20 mouse cellular contexts compared by ENCODE assay signal in the genomic region with DNA sequence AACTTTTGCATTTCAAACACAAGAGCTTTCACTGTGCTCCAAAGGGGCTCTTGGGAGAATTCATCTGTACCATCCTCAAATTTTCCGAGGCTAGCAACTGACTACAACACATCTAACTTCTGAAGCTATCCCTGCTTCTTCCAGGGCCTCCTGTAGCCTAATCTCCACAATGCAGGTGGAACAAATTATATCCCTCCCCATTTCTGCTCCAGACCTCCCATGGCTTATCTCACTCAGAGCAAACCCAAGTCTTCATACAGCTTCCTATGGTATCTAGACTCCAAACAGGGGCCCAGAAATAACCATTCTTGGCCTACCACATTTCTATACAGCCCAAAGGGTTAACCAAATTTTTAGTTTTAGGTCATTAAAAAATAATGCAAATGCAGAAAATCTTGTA. TPM values are rescaled to one million over a fixed set of nuclear protein-coding genes. Genes with fewer than 3 reads are reported as not detected.
A peak's percentile ranks its signal among the peaks of the same experiment; 100 is the strongest.
DNase-seq lines count a peak whose midpoint lies in the region; ATAC-seq and TF ChIP-seq lines count a peak whose summit lies in the region.
"Had no signal": no experiment of that assay in that cellular context is flagged by ENCODE, and none has a peak within 500 bp of the region (broad histone marks: within the 10 kb centered on the region; RNA-seq: fewer than 3 reads in every experiment).

No protein-coding gene starts in this region.

- peaks cover 13% of the 10 kb centered on the region for H3K4me1 ChIP-seq in stomach, embryonic 15.5 days
- peaks cover 5% of the 10 kb centered on the region for H3K4me1 ChIP-seq in stomach, postnatal 0 days (replicated peaks; ENCODE audit: control insufficient read depth, insufficient read depth)
- H3K4me1 ChIP-seq in liver, embryonic 14.5 days (replicated peaks; ENCODE audit: control insufficient read depth in 2 of 2, insufficient read depth in 2 of 2, low read length in 1 of 2) = peaks cover 33 to 49% of the 10 kb centered on the region in 2 experiments
- H3K4me1 ChIP-seq in hindbrain, embryonic 12.5 days = peaks cover 13% of the 10 kb centered on the region

- no peak overlapping the region for H3K4me3 ChIP-seq in stomach, embryonic 15.5 days (replicated peaks)
- H3K4me3 ChIP-seq in stomach, postnatal 0 days (ENCODE audit: low read depth, low read length) = no peak overlapping the region
- peak overlapping the region; percentile 57 to 73 for H3K4me3 ChIP-seq in liver, embryonic 14.5 days (ENCODE audit: insufficient read depth in 1 of 2, low read depth in 2 of 2, low read length in 2 of 2)
- no peak overlapping the region for H3K4me3 ChIP-seq in hindbrain, embryonic 12.5 days
- H3K4me3 ChIP-seq: gastrocnemius, adult 2 months; heart, embryonic 15.5 days; hindbrain, embryonic 10.5 days; left cerebral cortex, adult 2 months; limb, embryonic 10.5 days had no signal

- H3K27me3 ChIP-seq in stomach, embryonic 15.5 days (replicated peaks) = no peaks in the 10 kb centered on the region
- H3K27me3 ChIP-seq in stomach, postnatal 0 days (ENCODE audit: control insufficient read depth, insufficient read depth, low read length) = no peaks in the 10 kb centered on the region
- no peaks in the 10 kb centered on the region for H3K27me3 ChIP-seq in liver, embryonic 14.5 days (ENCODE audit: control insufficient read depth, insufficient read depth, low read length)
- no peaks in the 10 kb centered on the region for H3K27me3 ChIP-seq in hindbrain, embryonic 12.5 days
- H3K27me3 ChIP-seq: heart, embryonic 15.5 days had no signal

- 76% methylated on average over 1 of the region's 1 CpGs for WGBS in stomach, embryonic 15.5 days
- 77% methylated on average over 1 of the region's 1 CpGs for WGBS in stomach, postnatal 0 days
- WGBS in liver, embryonic 14.5 days (ENCODE audit: insufficient replicate concordance) = 18% methylated on average over 1 of the region's 1 CpGs
- whole genome bisulfite sequencing in hindbrain, embryonic 12.5 days = 94% methylated on average over 1 of the region's 1 CpGs

- TF ChIP-seq EP300 in stomach, postnatal 0 days (optimal IDR thresholded peaks at IDR 0.05) = no peak
- TF ChIP-seq EP300 in liver, embryonic 14.5 days (IDR thresholded peaks at IDR 0.05; ENCODE audit: low read depth) = peak; percentile 94

- no peak overlapping the region for H3K27ac ChIP-seq in stomach, embryonic 15.5 days
- no peak overlapping the region for H3K27ac ChIP-seq in stomach, postnatal 0 days (replicated peaks)
- peak overlapping the region; percentile 99 for H3K27ac ChIP-seq in liver, embryonic 14.5 days
- no peak overlapping the region for H3K27ac ChIP-seq in hindbrain, embryonic 12.5 days
- H3K27ac ChIP-seq: gastrocnemius, adult 2 months; heart, embryonic 15.5 days; hindbrain, embryonic 10.5 days; left cerebral cortex, adult 2 months; limb, embryonic 10.5 days had no signal

- ATAC-seq in stomach, embryonic 15.5 days (ENCODE audit: insufficient read depth, low FRiP score, low read depth) = peak; percentile 61; the same call in 1 of the 2 replicates
- no peak for ATAC-seq in stomach, postnatal 0 days (ENCODE audit: low FRiP score, low TSS enrichment)
- peak; percentile 69 for ATAC-seq in erythroblast, adult 5-6 weeks (replicated peaks; ENCODE audit: low FRiP score, poor library complexity, severe bottlenecking)
- ATAC-seq in liver, embryonic 14.5 days (ENCODE audit: insufficient read depth) = peak; percentile 75
- no peak for ATAC-seq in hindbrain, embryonic 12.5 days (ENCODE audit: low FRiP score)
- ATAC-seq: midbrain, embryonic 16.5 days had no signal

- no peak for DNase-seq in stomach, postnatal 0 days (ENCODE audit: low spot score)
- DNase-seq in liver, embryonic 14.5 days (ENCODE audit: low read depth in 3 of 3, low spot score in 3 of 3) = peak; percentile 87 to 88 (median 87)
- no peak for DNase-seq in kidney, postnatal 14 days
- DNase-seq in right cerebral cortex, postnatal 14 days = no peak
- DNase-seq: cerebellum, postnatal 14 days; gastrocnemius, adult 2 months; kidney, adult 9 months; kidney, postnatal 36 days; lung, adult 2 months had no signal

- no peak for TF ChIP-seq CTCF in stomach, postnatal 0 days (IDR thresholded peaks at IDR 0.05; ENCODE audit: low read depth)
- TF ChIP-seq CTCF in liver, embryonic 14.5 days (IDR thresholded peaks at IDR 0.05; ENCODE audit: low read depth) = no peak

- no peak overlapping the region for H3K4me2 ChIP-seq in stomach, embryonic 15.5 days
- H3K4me2 ChIP-seq in stomach, postnatal 0 days (replicated peaks; ENCODE audit: low read depth) = no peak overlapping the region
- H3K4me2 ChIP-seq in liver, embryonic 14.5 days (ENCODE audit: low read depth) = peak overlapping the region; percentile 99
- H3K4me2 ChIP-seq in hindbrain, embryonic 12.5 days (replicated peaks) = no peak overlapping the region
- H3K4me2 ChIP-seq: heart, embryonic 15.5 days had no signal

- no peaks in the 10 kb centered on the region for H3K9me3 ChIP-seq in stomach, embryonic 15.5 days
- no peaks in the 10 kb centered on the region for H3K9me3 ChIP-seq in stomach, postnatal 0 days (ENCODE audit: control insufficient read depth, low read length)
- H3K9me3 ChIP-seq in liver, embryonic 14.5 days (ENCODE audit: control insufficient read depth, low read length) = no peaks in the 10 kb centered on the region
- H3K9me3 ChIP-seq in hindbrain, embryonic 12.5 days (replicated peaks) = no peaks in the 10 kb centered on the region
- H3K9me3 ChIP-seq: heart, embryonic 15.5 days; hindbrain, embryonic 10.5 days; limb, embryonic 10.5 days had no signal

- no peaks in the 10 kb centered on the region for H3K36me3 ChIP-seq in stomach, embryonic 15.5 days
- H3K36me3 ChIP-seq in stomach, postnatal 0 days (ENCODE audit: control insufficient read depth, insufficient read depth, low read length) = no peaks in the 10 kb centered on the region
- H3K36me3 ChIP-seq in liver, embryonic 14.5 days (replicated peaks; ENCODE audit: control insufficient read depth, insufficient read depth, low read depth) = peaks cover 35% of the 10 kb centered on the region
- peaks cover 9% of the 10 kb centered on the region for H3K36me3 ChIP-seq in hindbrain, embryonic 12.5 days

- H3K9ac ChIP-seq in stomach, embryonic 15.5 days = no peak overlapping the region
- no peak overlapping the region for H3K9ac ChIP-seq in stomach, postnatal 0 days (ENCODE audit: low read length)
- H3K9ac ChIP-seq in liver, embryonic 14.5 days (replicated peaks) = peak overlapping the region; percentile 93
- H3K9ac ChIP-seq in hindbrain, embryonic 12.5 days = no peak overlapping the region
- H3K9ac ChIP-seq: heart, embryonic 15.5 days had no signal

RNA-seq across cellular contexts. Expression of gene Acp1, which starts 2.7 kb away (rescaled TPM):
- polyA plus RNA-seq in stomach, embryonic 15.5 days (2015; fragmentation: Nextera tagmentation; extraction: Ambion mirVana) = 151 and 164 TPM in 2 replicates
- polyA plus RNA-seq in stomach, postnatal 0 days (2015; fragmentation: Nextera tagmentation; extraction: Ambion mirVana) = 103 and 113 TPM in 2 replicates
- 89.7 and 118 TPM in 2 replicates for total RNA-seq in erythroblast, adult 5-6 weeks (2015; ENCODE audit: low replicate concordance)
- total RNA-seq in erythroblast, adult 5-6 weeks (2017; ENCODE audit: low replicate concordance) = 157 and 168 TPM in 2 replicates
- 21.0 and 43.2 TPM in 2 replicates for polyA plus RNA-seq in liver, embryonic 14.5 days (2012; rRNA removed)
- polyA plus RNA-seq in liver, embryonic 14.5 days (2014; fragmentation: Nextera tagmentation; extraction: Ambion mirVana) = 349 and 368 TPM in 2 replicates
- 130 and 136 TPM in 2 replicates for polyA plus RNA-seq in hindbrain, embryonic 12.5 days (2016; fragmentation: Nextera tagmentation; extraction: Ambion mirVana)

RNA-seq across cellular contexts. Expression of gene Sh3yl1, which starts 2.8 kb away (rescaled TPM):
- 25.7 and 28.4 TPM in 2 replicates for polyA plus RNA-seq in stomach, embryonic 15.5 days (2015; fragmentation: Nextera tagmentation; extraction: Ambion mirVana)
- polyA plus RNA-seq in stomach, postnatal 0 days (2015; fragmentation: Nextera tagmentation; extraction: Ambion mirVana) = 49.7 and 51.2 TPM in 2 replicates
- 36.7 and 76.9 TPM in 2 replicates for total RNA-seq in erythroblast, adult 5-6 weeks (2015; ENCODE audit: low replicate concordance)
- 56.0 and 76.3 TPM in 2 replicates for total RNA-seq in erythroblast, adult 5-6 weeks (2017; ENCODE audit: low replicate concordance)
- polyA plus RNA-seq in liver, embryonic 14.5 days (2012; rRNA removed) = 11.0 and 19.4 TPM in 2 replicates
- polyA plus RNA-seq in liver, embryonic 14.5 days (2014; fragmentation: Nextera tagmentation; extraction: Ambion mirVana) = 31.3 and 37.4 TPM in 2 replicates
- polyA plus RNA-seq in hindbrain, embryonic 12.5 days (2016; fragmentation: Nextera tagmentation; extraction: Ambion mirVana) = 33.1 and 39.1 TPM in 2 replicates

RNA-seq across cellular contexts. Expression of gene Alkal2, which starts 24.5 kb away (rescaled TPM):
- 1.4 and 1.8 TPM in 2 replicates for polyA plus RNA-seq in stomach, embryonic 15.5 days (2015; fragmentation: Nextera tagmentation; extraction: Ambion mirVana)
- polyA plus RNA-seq in stomach, postnatal 0 days (2015; fragmentation: Nextera tagmentation; extraction: Ambion mirVana) = 5.2 and 6.2 TPM in 2 replicates
- total RNA-seq in erythroblast, adult 5-6 weeks (2015; ENCODE audit: low replicate concordance) = not detected in 2 replicates
- not detected in 2 replicates for total RNA-seq in erythroblast, adult 5-6 weeks (2017; ENCODE audit: low replicate concordance)
- not detected in 2 replicates for polyA plus RNA-seq in liver, embryonic 14.5 days (2012; rRNA removed)
- not detected in 2 replicates for polyA plus RNA-seq in liver, embryonic 14.5 days (2014; fragmentation: Nextera tagmentation; extraction: Ambion mirVana)
- 0.21 and 1.2 TPM in 2 replicates for polyA plus RNA-seq in hindbrain, embryonic 12.5 days (2016; fragmentation: Nextera tagmentation; extraction: Ambion mirVana)
- total RNA-seq: granulocyte monocyte progenitor cell, adult 5-6 weeks; neutrophil, adult 5-6 weeks had no signal
- polyA plus RNA-seq: C2C12 had no signal

Comparison
In these comparisons a context has a peak if more than half of its experiments do, and no peak if none do; other contexts are left out.
1. ATAC-seq: peak in stomach, embryonic 15.5 days (single experiment), erythroblast, adult 5-6 weeks (single experiment) and liver, embryonic 14.5 days (single experiment); none in stomach, postnatal 0 days (single experiment) and hindbrain, embryonic 12.5 days (single experiment).
2. H3K4me3 ChIP-seq: peak in liver, embryonic 14.5 days (2 of 2); none in stomach, embryonic 15.5 days (single experiment), stomach, postnatal 0 days (single experiment) and hindbrain, embryonic 12.5 days (single experiment).
3. DNase-seq: peak in liver, embryonic 14.5 days (3 of 3); none in stomach, postnatal 0 days (single experiment), kidney, postnatal 14 days (single experiment) and right cerebral cortex, postnatal 14 days (single experiment).